Mouse (Mus musculus) forebrain, postnatal 0 days (tissue): ENCODE measurements around the gene Polr1e. TPM values are rescaled to one million over a fixed set of nuclear protein-coding genes. Genes with fewer than 3 reads are reported as not detected.
"Not testable (repeated sequence)": the region's sequence is repeated elsewhere in the genome, so short reads cannot be mapped to it uniquely, and the experiment has no call there.

Experiments used
- ATAC-seq: fragments of 200-750 bp; cut with Nextera tagmentation; 2 replicates; pipeline ENCODE4 v1.8.0; 2017; ENCODE audit warnings: mild to moderate bottlenecking, moderate library complexity
- DNase-seq: peaks from one replicate; pipeline ENCODE4 v3.0.0-alpha.2; 2015
- H3K27ac ChIP-seq: fragments of 300-500 bp; sonication (generic); 2 replicates; pipeline ENCODE4 v1.5.1; 2014; ENCODE audit warnings: low read depth, mild to moderate bottlenecking, antibody characterized with exemption, low read length, moderate library complexity, mixed read lengths
- H3K27me3 ChIP-seq: fragments of 300-500 bp; sonication (generic); 2 replicates; pipeline ENCODE4 v1.6.1; 2014; ENCODE audit warnings: mild to moderate bottlenecking, low read length, mixed read lengths; ENCODE audit not compliant: insufficient read depth
- H3K36me3 ChIP-seq: fragments of 300-500 bp; sonication (generic); 2 replicates; pipeline ENCODE4 v1.6.1; 2014; ENCODE audit warnings: mild to moderate bottlenecking, moderate library complexity; ENCODE audit not compliant: insufficient read depth
- H3K4me1 ChIP-seq: fragments of 300-500 bp; sonication (generic); 2 replicates; pipeline ENCODE4 v1.6.1; 2014; ENCODE audit warnings: antibody characterized with exemption; ENCODE audit not compliant: insufficient read depth
- H3K4me2 ChIP-seq: fragments of 300-500 bp; sonication (generic); 2 replicates; pipeline ENCODE4 v1.6.1; 2014; ENCODE audit warnings: low read depth, mild to moderate bottlenecking, moderate library complexity
- H3K4me3 ChIP-seq: fragments of 300-500 bp; sonication (generic); 2 replicates; pipeline ENCODE4 v1.5.1; 2014; ENCODE audit warnings: low read depth, low read length, mixed read lengths
- H3K9ac ChIP-seq: fragments of 300-500 bp; sonication (generic); 2 replicates; pipeline ENCODE4 v1.6.1; 2014; ENCODE audit warnings: mild to moderate bottlenecking
- H3K9me3 ChIP-seq: fragments of 300-500 bp; sonication (generic); 2 replicates; pipeline ENCODE4 v1.6.1; 2016; ENCODE audit warnings: low read length
- CTCF ChIP-seq: sonication (generic); IDR thresholded peaks from 2 replicates; pipeline ENCODE4 v1.5.1; 2016; ENCODE audit warnings: antibody characterized with exemption, control low read depth, low read depth
- WGBS: fragments of 180-500 bp; shearing (Covaris S2); extraction: QIAGEN DNeasy Blood & Tissue Kit; methylation state at CpG from one replicate; pipeline ENCODE4 v1.1.7; 2014; 5-methylcytosine and 5-hydroxymethylcytosine counted together
- polyA plus RNA-seq: library from polyadenylated mRNA; unstranded; fragments of >200 nt; fragmentation: Nextera tagmentation; extraction: Ambion mirVana; gene quantifications from 2 replicates; pipeline ENCODE4 v1.2.1, GENCODE M21; 2015
- total RNA-seq: library from RNA; depleted of rRNA; stranded (reverse); fragments of >200 nt; gene quantifications from 2 replicates; pipeline ENCODE4 v1.2.3, GENCODE M21; 2014

Gene Polr1e
- total and polyA plus RNA-seq, 2 experiments from 2014 or later, result 13.4 to 23.7 TPM

DNA sequence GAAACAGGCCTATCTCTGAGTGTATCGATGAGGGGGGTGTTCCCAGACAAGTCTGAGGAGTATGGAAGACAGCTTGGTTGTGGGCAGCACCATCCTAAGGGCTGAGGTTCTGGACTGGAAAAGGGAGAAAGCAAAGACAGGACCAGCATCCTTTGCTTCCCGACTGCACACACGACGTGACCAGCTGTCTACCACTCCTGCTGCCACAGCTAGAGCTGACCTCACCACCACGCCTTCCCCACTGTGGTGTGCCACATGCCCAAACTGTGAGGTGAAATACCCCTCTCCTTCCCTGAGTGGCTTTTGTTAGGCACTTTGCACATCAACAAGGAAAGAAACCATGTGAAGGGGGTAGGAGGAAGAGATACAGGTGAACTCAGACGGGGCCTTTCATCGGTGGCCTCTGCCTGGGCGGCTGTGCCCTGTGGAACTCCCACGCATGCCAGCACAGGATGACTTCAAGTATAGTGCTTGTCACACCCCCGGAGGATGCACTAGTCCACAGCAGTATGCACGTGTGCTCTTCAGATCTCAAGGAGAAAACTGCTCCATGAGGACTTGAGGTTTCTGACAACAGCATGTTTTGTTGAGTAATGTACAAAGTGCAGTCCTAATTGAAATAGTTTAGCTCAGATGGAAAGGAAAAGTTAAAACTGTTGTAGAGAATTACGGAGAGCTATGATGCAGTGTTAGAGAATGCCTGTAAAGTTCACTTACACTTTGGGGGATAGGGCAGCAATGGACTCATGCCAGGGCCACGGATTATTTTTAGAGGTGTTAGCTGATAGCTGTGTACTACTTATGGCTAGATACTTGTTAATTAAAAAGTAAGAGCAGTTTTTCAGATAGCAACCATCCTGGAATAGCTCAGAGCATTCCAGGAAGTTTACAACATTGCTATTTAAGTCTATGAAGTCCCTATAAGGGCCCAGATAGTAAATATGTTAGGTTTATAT, 19.4 kb downstream of the Polr1e start:
- Histone ChIP-seq H3K9me3 (no peaks in the 10 kb centered on the region), H3K27ac (no peak overlapping the region), H3K4me2 (no peak overlapping the region), H3K4me3 (no peak overlapping the region), H3K9ac (no peak overlapping the region), H3K36me3 (peaks cover 67% of the 10 kb centered on the region), H3K27me3 (no peaks in the 10 kb centered on the region), H3K4me1 (no peaks in the 10 kb centered on the region)
- no peak for TF ChIP-seq CTCF
- no peak for ATAC-seq
- no peak for DNase-seq
- 90% methylated on average over 13 of the region's 13 CpGs for WGBS

DNA sequence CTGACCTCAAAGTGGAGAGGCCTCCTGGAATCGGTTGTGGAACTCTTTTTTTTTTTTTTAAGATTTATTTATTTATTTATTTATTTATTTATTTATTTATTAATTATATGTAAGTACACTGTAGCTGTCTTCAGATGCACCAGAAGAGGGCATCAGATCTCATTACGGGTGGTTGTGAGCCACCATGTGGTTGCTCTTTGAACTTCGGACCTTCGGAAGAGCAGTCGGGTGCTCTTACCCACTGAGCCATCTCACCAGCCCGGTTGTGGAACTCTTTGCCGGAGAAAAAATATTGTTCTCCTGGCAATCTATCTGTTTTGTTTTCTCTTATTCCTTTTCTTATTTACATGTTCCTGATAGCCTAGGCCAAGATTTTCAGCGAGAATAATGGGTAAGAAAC, 20.5 kb downstream of the Polr1e start:
- not testable (repeated sequence) for ATAC-seq, H3K27ac ChIP-seq, H3K4me2 ChIP-seq, H3K4me1 ChIP-seq, H3K4me3 ChIP-seq, H3K9me3 ChIP-seq, H3K27me3 ChIP-seq, H3K9ac ChIP-seq, DNase-seq
- WGBS, result 60% methylated on average over 8 of the region's 8 CpGs
- peak; percentile 11; the same call in 1 of the 2 replicates for TF ChIP-seq CTCF
- H3K36me3 ChIP-seq, result peaks cover 64% of the 10 kb centered on the region

DNA sequence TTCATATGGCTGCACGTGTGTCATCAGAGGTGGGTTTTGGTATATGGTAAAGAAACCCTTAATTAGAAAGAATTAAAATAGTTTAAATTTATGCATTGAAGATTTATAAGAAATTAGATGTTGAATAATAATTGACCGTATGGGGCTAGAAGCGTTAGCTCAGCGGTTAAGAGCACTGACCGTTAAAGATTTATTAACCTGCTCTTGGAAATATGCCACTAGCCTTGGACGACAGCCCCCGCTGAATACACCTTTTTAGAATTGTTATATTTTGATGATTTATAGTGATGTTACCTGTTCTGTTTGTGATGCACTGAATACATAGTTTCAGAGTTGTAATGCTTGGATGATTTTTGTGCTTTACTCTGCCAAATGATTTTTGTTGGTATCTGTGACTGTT, 21.2 kb downstream of the Polr1e start:
- 92% methylated on average over 7 of the region's 7 CpGs for WGBS
- ATAC-seq, H3K27ac ChIP-seq: not testable (repeated sequence)

DNA sequence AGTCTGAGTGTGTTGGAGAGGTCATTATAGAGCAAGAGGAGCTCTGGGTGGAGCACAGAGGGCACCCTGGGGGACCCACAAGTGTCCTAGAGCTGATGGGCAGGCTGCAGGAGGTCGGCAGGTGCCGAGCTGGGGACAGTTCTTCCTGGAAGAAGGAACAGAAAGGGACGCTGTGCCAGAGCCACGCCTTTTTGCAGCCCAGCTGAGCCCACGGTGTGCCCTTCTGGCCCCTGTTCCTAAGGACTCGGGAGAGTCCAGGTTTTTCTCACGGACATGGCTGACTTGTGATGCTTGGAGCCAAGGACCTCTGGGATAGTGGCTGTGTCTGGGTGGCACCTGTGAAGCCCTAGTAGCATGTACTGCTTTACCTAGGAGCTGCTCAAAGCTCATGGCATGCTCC, 22.4 kb downstream of the Polr1e start:
- WGBS, result 86% methylated on average over 7 of the region's 7 CpGs
- no peaks in the 10 kb centered on the region for H3K4me1 ChIP-seq
- no peak overlapping the region for H3K4me2 ChIP-seq
- TF ChIP-seq CTCF, result no peak
- H3K4me3 ChIP-seq, result no peak overlapping the region
- no peak overlapping the region for H3K9ac ChIP-seq
- H3K27me3 ChIP-seq, result no peaks in the 10 kb centered on the region
- no peak for ATAC-seq
- H3K9me3 ChIP-seq, result no peaks in the 10 kb centered on the region
- peaks cover 63% of the 10 kb centered on the region for H3K36me3 ChIP-seq
- DNase-seq, result no peak
- no peak overlapping the region for H3K27ac ChIP-seq

More for the DNA sequence above, 21.2 kb downstream of the Polr1e start:
- not testable (repeated sequence) for H3K4me2 ChIP-seq, H3K4me1 ChIP-seq, H3K9me3 ChIP-seq, DNase-seq, H3K9ac ChIP-seq, H3K27me3 ChIP-seq, H3K4me3 ChIP-seq
- H3K36me3 ChIP-seq, result peaks cover 64% of the 10 kb centered on the region

DNA sequence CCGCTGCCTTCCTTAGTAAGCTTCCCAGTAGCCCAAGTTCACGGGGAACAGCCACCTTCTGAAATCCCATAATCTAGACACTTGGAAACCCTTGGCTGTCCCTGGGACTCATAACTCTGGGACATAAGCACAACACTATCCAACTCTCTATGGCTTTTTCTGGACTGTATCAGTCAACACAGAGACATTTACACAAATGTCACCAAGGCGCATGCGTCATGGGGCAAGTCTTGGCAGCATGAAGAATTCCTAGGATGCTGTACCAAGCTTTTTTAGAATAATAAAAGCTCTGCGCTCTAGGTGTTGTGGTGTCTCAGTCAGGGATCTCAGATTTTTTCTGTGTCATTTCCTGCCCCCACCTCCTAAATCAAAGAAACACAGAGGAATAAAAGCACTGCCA, 28.3 kb downstream of the Polr1e start:
- H3K9me3 ChIP-seq, result no peaks in the 10 kb centered on the region
- no peak overlapping the region for H3K4me3 ChIP-seq
- no peak for TF ChIP-seq CTCF
- no peak for DNase-seq
- no peak for ATAC-seq
- H3K27me3 ChIP-seq, result no peaks in the 10 kb centered on the region
- no peaks in the 10 kb centered on the region for H3K4me1 ChIP-seq
- H3K4me2 ChIP-seq, result no peak overlapping the region
- no peak overlapping the region for H3K9ac ChIP-seq
- 91% methylated on average over 5 of the region's 5 CpGs for whole genome bisulfite sequencing
- H3K36me3 ChIP-seq, result peaks cover 69% of the 10 kb centered on the region
- no peak overlapping the region for H3K27ac ChIP-seq

DNA sequence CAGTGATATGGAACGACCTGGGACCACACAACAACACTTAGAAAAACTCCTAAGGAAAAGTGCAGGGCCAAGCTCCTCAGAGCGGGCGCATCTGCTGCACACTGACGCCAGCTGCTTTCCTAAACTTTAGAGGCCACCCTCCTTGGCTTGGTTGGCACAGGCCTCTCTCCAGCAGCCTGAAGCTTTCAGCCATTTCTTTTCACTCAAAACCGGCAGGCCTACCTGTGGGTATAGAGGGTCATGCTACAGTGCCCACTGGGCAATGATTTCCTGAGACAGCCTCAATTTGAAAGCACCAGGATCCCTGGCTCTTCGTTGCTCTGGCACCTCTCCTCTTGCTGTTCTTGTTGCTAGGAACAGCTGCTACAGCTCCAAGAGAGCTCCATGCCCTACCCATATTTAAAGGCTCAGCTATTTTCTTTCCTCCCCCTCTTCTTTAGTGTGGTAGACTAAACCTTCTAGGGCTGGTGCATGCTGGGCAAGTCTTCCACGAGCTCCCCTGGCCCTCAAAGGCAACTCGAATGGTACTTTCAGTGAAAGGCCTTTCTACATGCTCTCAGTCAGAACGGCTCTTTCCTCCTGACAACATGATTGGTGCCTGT, 29.0 kb downstream of the Polr1e start:
- DNase-seq (no peak), ATAC-seq (peak; percentile 70)
- WGBS, result 66% methylated on average over 9 of the region's 9 CpGs
- Histone ChIP-seq H3K4me3 (no peak overlapping the region), H3K9me3 (no peaks in the 10 kb centered on the region), H3K9ac (no peak overlapping the region), H3K4me1 (no peaks in the 10 kb centered on the region), H3K27ac (peak overlapping the region; percentile 29; the same call in 1 of the 2 replicates), H3K4me2 (no peak overlapping the region), H3K27me3 (no peaks in the 10 kb centered on the region), H3K36me3 (peaks cover 69% of the 10 kb centered on the region)
- no peak for TF ChIP-seq CTCF

DNA sequence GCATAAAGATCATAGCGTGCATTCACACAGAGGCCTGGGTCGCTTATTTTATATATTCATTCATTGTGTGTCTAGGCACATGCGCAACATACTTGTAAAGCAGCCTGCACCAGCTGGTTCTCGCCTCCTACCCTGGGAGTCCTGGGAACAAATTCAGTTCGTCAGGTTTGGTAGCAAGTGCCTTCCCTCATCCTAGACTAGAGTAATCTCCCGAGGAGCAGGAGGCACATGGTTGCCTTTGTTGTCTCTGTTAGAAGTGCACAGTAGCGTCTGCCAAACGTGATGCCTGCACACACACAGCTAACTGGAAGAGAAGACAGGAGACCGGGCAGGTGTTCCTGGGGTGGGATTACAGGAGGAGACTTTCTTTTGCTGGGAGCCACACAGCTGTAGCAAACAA, 29.6 kb downstream of the Polr1e start:
- H3K9ac ChIP-seq, result no peak overlapping the region
- H3K36me3 ChIP-seq, result peaks cover 69% of the 10 kb centered on the region
- H3K27ac ChIP-seq, result peak overlapping the region; percentile 29
- H3K4me2 ChIP-seq, result no peak overlapping the region
- H3K9me3 ChIP-seq, result no peaks in the 10 kb centered on the region
- H3K4me1 ChIP-seq, result no peaks in the 10 kb centered on the region
- TF ChIP-seq CTCF, result no peak
- H3K4me3 ChIP-seq, result no peak overlapping the region
- H3K27me3 ChIP-seq, result no peaks in the 10 kb centered on the region
- DNase-seq, result peak; percentile 24
- peak; percentile 64 for ATAC-seq
- 60% methylated on average over 9 of the region's 9 CpGs for WGBS
